Mouse (Mus musculus): ENCODE results near the gene Tbx18. TPM values are rescaled to one million over a fixed set of nuclear protein-coding genes. Genes with fewer than 3 reads are reported as not detected.

The Tbx18 gene
- polyA plus RNA-seq, 1 experiment from 2014 or later: 2.3 TPM

GRCm38 (mm10) chr9:87686981-87687380 is 44.1 kb downstream of the Tbx18 start:
- no peaks in the 10 kb centered on the region for H3K9me3 ChIP-seq
- H3K27me3 ChIP-seq (replicated peaks): no peaks in the 10 kb centered on the region
- H3K27ac ChIP-seq: no peak overlapping the region
- H3K4me3 ChIP-seq: no peak overlapping the region
- ATAC-seq (replicated peaks): no peak
- H3K4me2 ChIP-seq: no peak overlapping the region
- 91% methylated on average over 9 of the region's 9 CpGs for WGBS
- peaks cover 4% of the 10 kb centered on the region; the same call in 1 of the 2 replicates for H3K4me1 ChIP-seq
- no peak overlapping the region for H3K9ac ChIP-seq
- no peaks in the 10 kb centered on the region for H3K36me3 ChIP-seq (replicated peaks)

DNA sequence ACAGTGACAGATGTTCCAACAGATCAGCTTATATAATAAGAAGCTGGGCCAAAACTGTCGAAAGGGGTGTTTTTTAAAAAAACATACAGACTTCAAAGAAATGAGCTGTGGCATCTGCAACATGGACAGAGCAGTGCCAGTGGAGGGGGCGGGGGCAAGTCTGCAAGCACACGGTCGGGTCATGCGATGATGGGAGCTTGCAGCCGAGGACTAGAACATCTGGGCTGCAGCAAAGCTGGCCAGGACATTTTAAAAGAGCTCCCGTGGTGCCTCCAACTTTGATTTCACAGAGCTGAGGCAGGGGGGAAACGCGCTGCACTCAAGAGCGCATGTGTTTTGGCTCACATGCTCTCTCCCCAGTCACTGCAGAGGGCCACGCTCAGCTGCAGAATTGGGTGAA is 48.8 kb downstream of the Tbx18 start:
- H3K9me3 ChIP-seq: no peaks in the 10 kb centered on the region
- ATAC-seq (replicated peaks): peak; percentile 52; the same call in 1 of the 2 replicates
- H3K27ac ChIP-seq: no peak overlapping the region
- H3K4me2 ChIP-seq: no peak overlapping the region
- 73% methylated on average over 11 of the region's 11 CpGs for WGBS
- H3K9ac ChIP-seq: no peak overlapping the region
- no peak overlapping the region for H3K4me3 ChIP-seq
- peaks cover 4% of the 10 kb centered on the region; the same call in 1 of the 2 replicates for H3K4me1 ChIP-seq
- H3K36me3 ChIP-seq (replicated peaks): no peaks in the 10 kb centered on the region
- H3K27me3 ChIP-seq (replicated peaks): no peaks in the 10 kb centered on the region
